Mouse (Mus musculus): ENCODE data around the gene Zfp90.

DNA sequence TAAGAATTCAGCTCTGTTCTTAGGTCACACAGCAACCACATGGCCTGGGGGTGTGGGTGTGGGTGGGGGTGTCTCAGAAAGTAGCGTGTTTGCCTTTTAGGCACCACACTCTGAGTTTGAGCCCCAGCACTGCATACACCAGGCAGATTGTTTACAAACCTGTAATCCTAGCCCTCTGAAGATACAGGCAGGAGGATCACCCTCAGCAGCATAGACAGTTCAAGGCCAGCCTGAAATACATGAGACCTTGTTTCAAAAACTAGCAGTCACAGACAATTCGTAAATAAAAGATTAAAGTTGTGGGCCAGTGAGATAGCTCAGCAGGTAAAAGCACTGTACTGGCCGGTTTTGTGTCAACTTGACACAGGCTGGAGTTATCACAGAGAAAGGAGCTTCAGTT, 25.0 kb downstream of the Zfp90 start:
- TF ChIP-seq CTCF (IDR thresholded peaks at IDR 0.05; ENCODE audit: low read depth, low read length) (no peak), POLR2A (IDR thresholded peaks at IDR 0.05; ENCODE audit: extremely low read depth, insufficient read depth, low read length) (no peak)

Data from liver, adult 2 months (tissue).